Mouse (Mus musculus) monocyte, adult 59 days (primary cell): ENCODE data around the gene Sms. TPM values are rescaled to one million over a fixed set of nuclear protein-coding genes. Genes with fewer than 3 reads are reported as not detected.

Experiments used
- total RNA-seq, 2 experiments: library from RNA; stranded (reverse); gene quantifications; one replicate each; pipeline ENCODE4 v1.2.4; 2023

Gene Sms
- total RNA-seq = 10 to 100 TPM; 22.4 to 23.8 TPM

DNA sequence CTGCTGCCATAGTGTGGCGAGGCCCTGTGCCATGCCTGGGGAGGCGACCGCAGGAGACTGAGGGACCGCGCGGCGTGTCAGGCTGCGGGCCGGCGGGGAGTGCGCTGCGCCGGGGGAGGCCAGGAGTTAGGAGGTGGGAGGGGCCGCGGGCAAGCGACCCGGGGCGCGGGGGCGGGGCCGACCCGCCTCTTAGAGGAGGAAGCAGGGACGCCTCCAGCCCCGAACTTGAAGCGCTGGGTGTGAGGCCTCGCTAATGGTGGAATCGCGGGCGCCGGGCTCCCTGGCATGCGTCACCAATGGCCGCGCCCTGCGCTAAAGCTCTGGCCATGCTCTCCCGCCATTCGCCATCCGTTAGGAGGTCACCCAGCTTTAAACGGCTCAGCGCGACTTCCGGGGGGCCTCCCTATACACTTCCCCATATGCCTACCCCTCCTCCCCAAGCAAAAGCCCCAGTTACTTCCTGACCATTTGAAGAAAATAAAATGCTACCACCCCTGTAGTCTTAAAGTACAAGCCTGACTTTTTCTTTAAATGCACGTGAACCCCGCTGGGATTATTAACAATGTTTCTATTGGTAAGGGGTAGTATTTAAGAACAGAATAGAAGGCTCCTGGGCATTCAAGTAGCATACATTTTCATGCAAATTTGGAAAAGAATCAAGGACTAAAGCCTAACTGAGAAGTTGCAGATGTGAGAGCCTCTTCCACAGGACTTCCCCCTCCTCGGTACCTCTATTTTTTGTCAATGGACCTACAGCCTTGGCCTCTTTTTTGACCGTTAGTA, at the start of gene Sms:
Sms (minus strand) TSS at position 344 of the 783 bp plus-strand sequence.

DNA sequence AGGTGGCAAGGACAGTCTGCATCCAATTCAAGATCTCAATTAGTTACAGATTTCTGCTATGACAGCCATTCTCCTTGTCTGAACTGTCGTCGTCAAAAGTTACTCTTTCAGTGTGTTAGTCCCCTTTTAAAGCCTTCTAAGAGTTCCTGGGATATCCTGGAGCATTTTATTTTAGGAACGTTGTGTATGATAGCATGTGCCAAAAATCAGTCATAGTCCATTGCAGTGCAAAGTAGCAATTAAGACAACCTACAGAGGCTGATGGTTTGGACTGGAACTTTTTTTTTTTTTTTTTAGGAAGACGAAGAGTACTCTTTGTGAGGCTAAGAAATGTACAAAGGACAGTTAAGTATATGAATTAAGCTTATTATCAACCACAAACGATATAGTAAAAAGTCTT, 76.9 kb downstream of the Sms start, which contains the start of gene Phex:
Phex (minus strand) TSS at position 101 of the 400 bp plus-strand sequence.

Other genes with a start within 250 kb of the Sms start
- not detected for gene Phex, start 77.0 kb downstream of the Sms start, total RNA-seq
- 1 to 10 TPM in 1 of 2 experiments, under 1 TPM in 1; 0.29 to 2.2 TPM for gene Yy2, start 76.7 kb upstream of the Sms start, total RNA-seq
- 10 to 100 TPM; 20.2 to 23.4 TPM for gene Mbtps2, start 106.4 kb upstream of the Sms start, total RNA-seq
- gene Smpx, start 206.6 kb upstream of the Sms start, total RNA-seq = not detected